Mouse (Mus musculus): ENCODE results near the gene Mras.

The Mras gene

DNA sequence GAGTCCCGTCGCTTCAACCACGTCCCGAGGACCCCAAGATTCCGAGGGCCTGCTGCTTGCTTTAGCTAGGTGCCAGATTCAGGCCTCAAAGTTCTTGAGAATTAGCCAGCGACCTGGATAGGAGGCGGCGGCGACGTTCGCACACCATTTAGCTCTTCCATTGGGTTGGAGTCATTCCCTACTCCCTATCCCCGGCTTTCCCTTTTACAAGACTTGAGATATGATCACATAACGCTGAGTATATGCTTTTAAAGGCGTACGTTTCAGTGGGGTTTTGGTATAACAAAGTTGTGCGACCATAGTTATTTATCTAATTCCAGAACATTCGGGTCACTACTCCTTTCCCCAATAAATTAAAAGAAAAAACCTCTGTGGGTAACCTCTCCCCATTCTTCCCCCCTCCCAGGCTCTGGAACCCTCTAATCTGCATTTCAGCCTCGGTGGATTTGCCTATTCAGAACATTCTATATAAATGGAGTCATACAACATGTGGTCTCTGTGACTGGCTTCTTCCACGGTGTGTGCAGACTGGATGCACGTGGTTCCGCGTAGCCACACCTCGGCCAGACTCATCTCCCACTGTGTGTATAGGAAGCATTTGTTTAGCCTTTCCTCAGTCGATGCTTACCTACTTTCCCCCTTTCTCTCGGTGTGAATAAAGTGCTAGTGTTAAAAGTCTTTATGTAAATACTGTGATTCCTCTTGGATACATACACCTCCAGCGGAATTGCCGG, at the start of gene Mras:
TSS of gene Mras (minus strand) at position 351 of the 734 bp plus-strand sequence.
- DNase-seq (ENCODE audit: low spot score): no peak

GRCm38 (mm10) chr9:99485144-99485543, 48.0 kb upstream of the Mras start:
- peak; percentile 64 for DNase-seq (ENCODE audit: low spot score)

- peak; percentile 14 for DNase-seq (ENCODE audit: low spot score)
Observed at GRCm38 (mm10) chr9:99484632-99485031, 47.5 kb upstream of the Mras start.

- DNase-seq (ENCODE audit: low spot score): no peak
Observed at GRCm38 (mm10) chr9:99483191-99483590, 46.0 kb upstream of the Mras start.

- no peak for DNase-seq (ENCODE audit: low spot score)
Observed at GRCm38 (mm10) chr9:99480764-99481163, 43.6 kb upstream of the Mras start.

- DNase-seq (ENCODE audit: low spot score): no peak
Observed at GRCm38 (mm10) chr9:99479181-99479711, 42.1 kb upstream of the Mras start.

GRCm38 (mm10) chr9:99471334-99471733, 34.2 kb upstream of the Mras start:
- no peak for DNase-seq (ENCODE audit: low spot score)

DNA sequence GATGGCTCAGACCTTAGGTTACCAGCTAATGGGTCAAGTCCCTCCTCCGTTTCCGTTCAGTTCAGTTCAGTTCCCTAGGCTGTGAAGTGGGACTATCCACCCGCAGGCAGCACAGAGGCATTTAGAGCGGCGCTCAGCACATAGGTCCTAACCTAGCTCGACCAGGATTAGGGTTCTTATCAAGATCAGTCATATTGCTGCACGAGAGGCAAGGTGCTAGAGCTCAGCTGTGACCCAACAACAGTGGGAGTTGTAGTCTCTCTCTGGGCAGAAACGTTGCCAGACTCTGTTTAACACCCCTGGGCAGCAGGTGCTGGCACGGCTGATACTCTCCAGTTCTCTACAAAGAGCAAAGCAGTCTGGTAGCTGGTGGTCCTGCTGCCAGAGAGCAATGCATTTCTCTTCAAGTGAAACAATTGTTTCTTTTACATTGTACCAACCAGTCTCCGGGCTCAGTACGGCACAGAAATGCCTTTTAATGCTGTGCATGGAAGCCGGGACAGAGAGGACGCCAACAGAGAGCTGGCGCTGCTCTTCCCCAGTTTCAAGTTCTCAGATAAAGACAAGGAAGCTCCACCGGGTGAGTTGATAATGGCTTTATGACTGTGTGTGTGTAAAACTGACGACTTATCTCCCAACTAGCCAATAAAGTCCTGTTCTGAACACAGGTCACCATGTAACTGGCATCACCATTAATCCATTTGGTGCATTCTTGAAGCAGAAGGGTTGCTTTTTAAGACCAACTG, 33.3 kb upstream of the Mras start:
- peak; percentile 27 for DNase-seq (ENCODE audit: low spot score)

DNA sequence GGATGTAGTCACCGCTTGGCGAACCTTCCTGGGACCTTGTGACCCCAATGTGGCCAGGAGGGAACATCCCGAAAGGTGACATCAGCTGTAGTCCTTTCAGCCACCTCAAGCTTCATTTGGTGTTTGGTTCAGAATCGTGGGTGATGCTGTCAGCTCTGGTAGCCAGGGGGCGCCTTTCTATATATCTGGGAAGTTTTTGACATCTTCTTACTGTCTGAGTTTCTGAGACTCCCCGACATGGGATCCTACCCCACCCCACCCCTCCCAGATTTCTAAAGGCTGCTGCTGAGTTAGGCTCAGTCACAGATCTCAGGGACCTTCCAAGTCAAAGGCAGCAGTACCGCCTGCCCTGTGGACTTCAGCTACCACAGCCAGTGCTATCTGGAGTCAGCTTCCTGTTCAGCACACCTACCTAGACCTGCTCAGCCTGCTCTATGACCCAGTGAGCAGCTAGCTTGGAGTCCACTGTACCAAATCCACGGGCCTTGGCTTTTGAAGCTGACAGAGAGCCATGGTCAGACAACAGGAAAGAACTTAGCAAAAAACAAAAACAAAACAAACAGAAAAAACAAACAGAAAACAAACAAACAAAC, 32.6 kb upstream of the Mras start:
- peak; percentile 37 for DNase-seq (ENCODE audit: low spot score)

DNA sequence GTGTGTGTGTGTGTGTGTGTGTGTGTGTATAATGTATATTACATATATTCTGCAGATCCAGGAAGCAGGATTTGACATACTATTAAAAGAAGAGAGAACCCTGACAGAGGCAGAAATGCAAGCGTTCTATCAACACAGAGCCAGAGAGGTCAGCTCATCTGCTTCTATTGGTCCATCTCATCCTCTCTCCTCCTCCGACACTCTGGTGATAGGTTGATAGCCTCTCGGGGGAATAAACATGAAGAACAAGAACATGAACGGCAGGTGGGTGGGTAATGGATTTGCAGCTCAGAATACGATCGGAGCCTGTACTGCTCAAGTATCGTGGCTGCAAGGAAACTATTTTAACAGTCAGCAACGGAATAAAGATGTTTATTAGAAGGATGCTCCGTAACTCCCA, 31.4 kb upstream of the Mras start:
- no peak for DNase-seq (ENCODE audit: low spot score)

- no peak for DNase-seq (ENCODE audit: low spot score)
Observed at GRCm38 (mm10) chr9:99464876-99465275, 27.7 kb upstream of the Mras start.

GRCm38 (mm10) chr9:99459730-99460129, 22.5 kb upstream of the Mras start:
- DNase-seq (ENCODE audit: low spot score): no peak

GRCm38 (mm10) chr9:99458529-99459208, 21.5 kb upstream of the Mras start:
- peak; percentile 62 for DNase-seq (ENCODE audit: low spot score)

GRCm38 (mm10) chr9:99454211-99454610, 17.0 kb upstream of the Mras start:
- DNase-seq (ENCODE audit: low spot score): no peak

GRCm38 (mm10) chr9:99451161-99451560, 14.0 kb upstream of the Mras start, which contains the start of gene Nme9:
Gene Nme9 (plus strand): TSS chr9:99451475.
- no peak for DNase-seq (ENCODE audit: low spot score)

- DNase-seq (ENCODE audit: low spot score): peak; percentile 30
Observed at GRCm38 (mm10) chr9:99449886-99450647, 12.9 kb upstream of the Mras start.

GRCm38 (mm10) chr9:99447323-99447722, 10.1 kb upstream of the Mras start:
- no peak for DNase-seq (ENCODE audit: low spot score)

GRCm38 (mm10) chr9:99446259-99446658, 9.1 kb upstream of the Mras start:
- no peak for DNase-seq (ENCODE audit: low spot score)

GRCm38 (mm10) chr9:99444590-99445178, 7.5 kb upstream of the Mras start:
- DNase-seq (ENCODE audit: low spot score): no peak

DNA sequence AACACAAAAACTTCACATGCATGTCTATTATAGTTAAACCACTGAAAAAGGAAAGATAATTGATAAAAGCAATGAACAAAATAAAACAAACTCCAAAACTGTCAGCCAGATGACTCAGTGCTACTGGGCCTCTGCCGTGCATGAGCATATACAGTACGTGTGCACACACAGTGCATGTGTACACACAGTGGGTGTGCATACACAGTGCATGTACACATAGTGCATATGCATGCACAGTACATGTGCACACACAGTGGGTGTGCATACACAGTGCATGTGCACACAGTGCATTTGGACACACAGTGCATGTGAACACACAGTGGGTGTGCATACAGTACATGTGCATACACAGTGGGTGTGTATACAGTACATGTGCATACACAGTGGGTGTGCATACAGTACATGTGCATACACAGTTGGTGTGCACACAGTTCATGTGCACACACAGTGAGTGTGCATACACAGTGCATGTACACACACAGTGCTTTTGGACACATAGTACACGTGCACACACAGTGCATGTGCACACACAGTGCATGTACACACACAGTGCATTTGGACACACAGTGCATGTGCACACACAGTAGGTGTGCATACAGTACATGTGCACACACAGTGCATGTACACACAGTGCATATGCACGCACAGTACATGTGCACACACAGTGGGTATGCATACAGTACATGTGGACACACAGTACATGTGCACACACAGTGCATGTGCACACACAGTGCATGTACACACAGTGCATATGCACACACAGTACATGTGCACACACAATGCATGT, 4.7 kb upstream of the Mras start:
- no peak for DNase-seq (ENCODE audit: low spot score)

All from c-Kit-positive CD71-positive TER-119-positive erythroid progenitor cells, embryonic 14.5 days (primary cell).